Mouse (Mus musculus): Measurements from ENCODE around the gene Slc17a3.

Slc17a3 gene

GRCm38 (mm10) chr13:23839308-23839707 is at the start of gene Slc17a3:
Gene Slc17a3, plus strand, starts transcription at chr13:23839434.
- no peak for DNase-seq (ENCODE audit: low spot score in 2 of 2)

- peak; percentile 31 to 49 for DNase-seq (ENCODE audit: low spot score in 2 of 2)
Observed at GRCm38 (mm10) chr13:23792520-23792919, 46.7 kb upstream of the Slc17a3 start.

- DNase-seq (ENCODE audit: low spot score in 2 of 2), result peak; percentile 21 to 24
Observed at GRCm38 (mm10) chr13:23799405-23799804, 39.8 kb upstream of the Slc17a3 start.

- no peak for DNase-seq (ENCODE audit: low spot score in 2 of 2)
Observed at GRCm38 (mm10) chr13:23804532-23804931, 34.7 kb upstream of the Slc17a3 start.

DNA sequence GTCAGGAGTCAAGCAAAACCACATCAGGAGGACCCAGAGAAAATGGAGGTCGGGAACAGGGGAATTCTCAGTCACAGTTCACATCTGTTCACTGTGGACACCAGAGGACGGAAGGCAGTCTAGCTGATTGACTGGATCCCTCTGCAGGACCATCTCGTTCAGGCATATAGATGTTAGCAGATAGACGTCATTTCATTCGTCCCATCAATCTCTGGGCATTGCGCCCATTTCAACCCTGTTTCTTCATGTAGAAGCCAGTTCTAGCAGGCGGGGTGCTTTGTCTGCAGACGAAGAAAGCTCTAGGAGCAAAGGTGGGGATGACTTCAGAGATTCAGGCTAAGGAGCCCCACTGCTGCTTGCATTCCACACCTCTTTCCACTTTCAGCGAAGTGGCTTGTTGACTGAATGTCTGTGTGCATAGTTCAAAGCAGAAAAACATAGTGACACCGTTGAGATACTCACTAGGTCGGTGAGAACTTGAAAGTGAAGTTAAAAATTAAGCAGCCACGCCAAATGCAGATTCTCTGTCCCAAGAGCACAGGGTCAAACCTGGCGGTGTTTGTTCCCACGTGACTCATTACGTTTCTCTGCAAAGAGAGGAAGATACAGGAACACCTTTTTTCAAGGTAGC is 32.7 kb upstream of the Slc17a3 start, which contains the start of gene Slc17a2:
Gene Slc17a2 (plus strand): TSS at position 572 of the 631 bp plus-strand sequence.
- no peak for DNase-seq (ENCODE audit: low spot score in 2 of 2)

GRCm38 (mm10) chr13:23816148-23816547 is 23.1 kb upstream of the Slc17a3 start:
- DNase-seq (ENCODE audit: low spot score in 2 of 2), result no peak

GRCm38 (mm10) chr13:23820179-23820940 is 18.9 kb upstream of the Slc17a3 start:
- DNase-seq (ENCODE audit: low spot score in 2 of 2), result no peak

GRCm38 (mm10) chr13:23822213-23822612 is 17.0 kb upstream of the Slc17a3 start:
- DNase-seq (ENCODE audit: low spot score in 2 of 2), result no peak

GRCm38 (mm10) chr13:23826606-23827005 is 12.6 kb upstream of the Slc17a3 start:
- DNase-seq (ENCODE audit: low spot score in 2 of 2), result no peak

GRCm38 (mm10) chr13:23833053-23833452 is 6.2 kb upstream of the Slc17a3 start:
- DNase-seq (ENCODE audit: low spot score in 2 of 2), result peak in 1 of 2 experiments; percentile 4

DNA sequence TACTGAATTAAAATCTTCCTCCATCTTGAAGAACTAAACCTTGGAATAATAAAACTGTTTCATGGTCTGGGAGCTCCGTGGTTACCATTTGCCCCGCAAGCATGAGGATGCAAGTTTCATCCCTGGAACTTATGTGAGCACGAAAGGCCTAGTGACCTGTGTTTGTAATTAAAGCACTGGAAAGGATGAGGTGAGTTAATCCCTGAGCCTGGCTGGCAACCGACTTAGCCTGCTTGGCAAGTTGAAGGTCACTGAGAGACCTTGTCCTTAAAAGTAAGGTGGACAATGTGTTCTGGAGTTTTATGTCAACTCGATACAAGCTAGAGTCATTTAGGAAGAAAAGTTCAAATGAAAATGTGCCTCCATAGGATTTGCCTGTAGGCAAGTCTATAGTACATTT is 4.4 kb upstream of the Slc17a3 start:
- DNase-seq (ENCODE audit: low spot score in 2 of 2), result no peak

GRCm38 (mm10) chr13:23836630-23837029 is 2.6 kb upstream of the Slc17a3 start:
- no peak for DNase-seq (ENCODE audit: low spot score in 2 of 2)

- DNase-seq (ENCODE audit: low spot score in 2 of 2), result no peak
Observed at GRCm38 (mm10) chr13:23845851-23846250, 6.6 kb downstream of the Slc17a3 start.

DNA sequence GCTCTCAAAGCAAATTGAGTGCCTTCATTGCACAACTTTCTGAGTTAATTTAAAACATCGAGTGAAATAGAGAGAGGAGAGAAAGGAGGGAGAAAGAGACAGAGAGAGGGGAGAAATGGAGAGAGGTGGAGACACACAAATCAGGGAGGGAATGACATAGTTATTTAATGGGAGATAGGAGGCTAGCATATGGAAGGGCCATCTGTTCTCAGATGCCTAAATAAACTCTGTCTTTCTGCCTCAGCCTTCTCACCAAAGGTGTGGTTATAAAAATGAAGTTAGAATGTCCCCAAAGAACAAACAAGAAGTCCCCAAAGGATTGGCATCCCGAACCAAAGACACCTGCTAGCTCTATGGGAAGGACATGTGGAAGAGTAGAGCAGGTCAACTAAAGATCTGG is 10.1 kb downstream of the Slc17a3 start:
- no peak for DNase-seq (ENCODE audit: low spot score in 2 of 2)

GRCm38 (mm10) chr13:23856401-23856800 is 17.2 kb downstream of the Slc17a3 start:
- no peak for DNase-seq (ENCODE audit: low spot score in 2 of 2)

DNA sequence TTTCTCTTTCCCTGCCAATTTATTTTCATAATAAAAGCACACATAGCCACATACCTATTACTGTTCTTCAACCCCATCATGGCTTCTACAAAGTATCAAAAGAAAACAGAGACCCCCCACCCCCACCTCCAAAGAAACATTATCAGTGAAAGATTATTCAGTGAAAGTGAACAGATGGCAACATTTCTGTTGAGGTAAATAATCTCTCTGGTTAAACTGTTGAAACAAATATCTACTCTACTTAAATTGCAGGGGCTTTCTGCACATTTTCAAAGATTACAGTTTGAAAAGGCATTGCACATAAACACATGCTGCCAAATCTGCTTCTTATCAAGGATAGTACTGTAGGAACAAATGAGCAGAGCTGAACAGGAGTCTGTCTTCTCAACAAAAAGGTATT is 22.6 kb downstream of the Slc17a3 start:
- no peak for DNase-seq (ENCODE audit: low spot score in 2 of 2)

- no peak for DNase-seq (ENCODE audit: low spot score in 2 of 2)
Observed at GRCm38 (mm10) chr13:23864711-23865110, 25.5 kb downstream of the Slc17a3 start.

GRCm38 (mm10) chr13:23866086-23866710 is 27.0 kb downstream of the Slc17a3 start:
- DNase-seq (ENCODE audit: low spot score in 2 of 2), result no peak

- no peak for DNase-seq (ENCODE audit: low spot score in 2 of 2)
Observed at GRCm38 (mm10) chr13:23867000-23867399, 27.8 kb downstream of the Slc17a3 start.

- no peak for DNase-seq (ENCODE audit: low spot score in 2 of 2)
Observed at GRCm38 (mm10) chr13:23867405-23867804, 28.2 kb downstream of the Slc17a3 start, which contains the start of gene Slc17a1. Gene Slc17a1, plus strand, starts transcription at chr13:23867750.

DNA sequence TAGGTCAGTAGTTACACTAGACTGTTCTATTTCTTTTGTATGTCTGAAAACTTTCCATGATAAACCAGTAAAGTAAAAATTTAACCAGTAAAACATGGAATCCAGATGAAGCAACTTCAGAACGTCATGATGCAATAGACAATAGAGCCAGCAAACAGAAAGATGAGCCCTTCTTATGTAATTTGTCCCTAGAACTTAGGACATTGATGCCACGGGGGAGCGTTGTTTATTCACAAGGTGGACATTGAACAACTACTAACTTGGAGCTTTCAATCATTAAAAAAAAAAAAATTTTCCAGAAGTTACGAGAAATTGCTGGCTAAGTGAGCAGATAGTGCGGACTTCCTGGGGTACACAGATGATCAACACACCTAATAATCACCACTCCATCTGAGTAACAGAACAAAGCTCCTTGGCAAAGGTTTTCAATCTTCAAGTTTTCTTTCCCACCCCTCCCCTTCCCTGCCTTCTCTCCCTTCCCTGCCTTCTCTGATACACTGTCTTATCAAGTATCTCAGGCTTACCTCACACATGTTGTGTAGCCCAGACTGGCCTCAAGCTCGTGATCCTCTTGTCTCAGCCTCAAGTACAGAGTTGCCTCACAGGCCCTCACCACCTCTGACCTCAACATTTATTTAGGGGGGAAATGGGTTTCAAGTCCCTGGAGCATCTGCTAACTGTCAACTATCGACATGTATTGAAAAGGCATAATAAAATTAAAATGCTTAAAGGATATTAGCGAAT is 29.7 kb downstream of the Slc17a3 start:
- DNase-seq (ENCODE audit: low spot score in 2 of 2), result no peak

DNA sequence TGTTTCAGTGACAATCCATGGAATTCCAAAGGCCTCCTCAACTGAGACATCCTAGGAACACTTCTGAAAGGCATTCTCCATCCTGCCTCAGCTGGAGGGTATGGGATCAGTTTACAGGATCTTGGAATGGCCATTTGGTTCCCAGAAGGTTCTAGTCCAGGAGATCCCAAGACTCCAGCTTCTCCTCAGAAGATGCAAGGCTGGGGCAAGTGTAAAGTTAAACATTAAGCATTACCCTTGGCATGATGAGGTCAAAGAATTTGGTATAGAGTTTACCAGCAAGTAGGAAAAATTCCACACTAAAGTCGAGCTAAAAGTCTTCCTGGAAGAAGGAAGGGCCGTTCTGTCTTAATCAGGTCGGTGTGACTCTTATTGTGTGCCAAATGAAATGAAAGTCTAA is 30.8 kb downstream of the Slc17a3 start:
- no peak for DNase-seq (ENCODE audit: low spot score in 2 of 2)
